Mouse (Mus musculus): ENCODE measurements around the gene Tcl1b4. TPM values are rescaled to one million over a fixed set of nuclear protein-coding genes. Genes with fewer than 3 reads are reported as not detected.

The Tcl1b4 gene
- polyA plus RNA-seq, 1 experiment from 2014 or later, result not detected

DNA sequence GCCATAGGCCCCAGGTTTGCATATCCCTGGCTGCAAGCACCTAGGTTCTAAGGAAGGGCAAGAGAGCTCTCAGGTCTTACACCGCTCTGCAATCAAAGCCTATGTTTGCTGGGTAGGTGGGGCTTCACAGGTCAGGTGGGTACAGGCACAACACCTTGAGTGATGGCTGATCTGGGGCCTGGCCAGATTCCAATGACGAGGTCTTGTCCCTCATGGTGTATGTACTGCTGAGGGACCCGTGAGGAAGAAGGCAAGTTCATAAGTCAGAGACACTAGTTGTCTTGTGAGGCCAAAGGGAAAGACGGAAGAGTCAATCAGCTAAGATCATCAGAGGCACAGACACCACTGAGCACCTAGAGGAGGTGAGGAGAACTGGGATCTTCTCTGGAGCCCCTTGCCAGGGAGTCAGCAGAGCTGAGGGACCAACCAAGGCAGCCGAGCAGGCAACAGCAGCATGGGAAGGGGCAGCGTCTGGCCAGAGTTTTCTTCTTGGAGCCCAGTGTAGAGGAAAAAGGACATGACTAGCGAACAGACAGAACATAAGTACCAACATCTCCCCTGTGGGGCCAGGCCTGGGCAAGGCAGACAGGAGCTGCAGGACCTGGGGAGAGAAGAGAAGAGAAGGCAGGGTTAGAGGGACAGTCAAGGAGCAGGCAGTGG is 15.5 kb downstream of the Tcl1b4 start:
- no peak overlapping the region for H3K27ac ChIP-seq
- WGBS (ENCODE audit: missing documents), result 89% methylated on average over 7 of the region's 7 CpGs
- H3K36me3 ChIP-seq (ENCODE audit: inconsistent target), result no peaks in the 10 kb centered on the region
- no peak overlapping the region for H3K4me3 ChIP-seq (ENCODE audit: inconsistent target)
- no peaks in the 10 kb centered on the region for H3K79me2 ChIP-seq (ENCODE audit: inconsistent target)

DNA sequence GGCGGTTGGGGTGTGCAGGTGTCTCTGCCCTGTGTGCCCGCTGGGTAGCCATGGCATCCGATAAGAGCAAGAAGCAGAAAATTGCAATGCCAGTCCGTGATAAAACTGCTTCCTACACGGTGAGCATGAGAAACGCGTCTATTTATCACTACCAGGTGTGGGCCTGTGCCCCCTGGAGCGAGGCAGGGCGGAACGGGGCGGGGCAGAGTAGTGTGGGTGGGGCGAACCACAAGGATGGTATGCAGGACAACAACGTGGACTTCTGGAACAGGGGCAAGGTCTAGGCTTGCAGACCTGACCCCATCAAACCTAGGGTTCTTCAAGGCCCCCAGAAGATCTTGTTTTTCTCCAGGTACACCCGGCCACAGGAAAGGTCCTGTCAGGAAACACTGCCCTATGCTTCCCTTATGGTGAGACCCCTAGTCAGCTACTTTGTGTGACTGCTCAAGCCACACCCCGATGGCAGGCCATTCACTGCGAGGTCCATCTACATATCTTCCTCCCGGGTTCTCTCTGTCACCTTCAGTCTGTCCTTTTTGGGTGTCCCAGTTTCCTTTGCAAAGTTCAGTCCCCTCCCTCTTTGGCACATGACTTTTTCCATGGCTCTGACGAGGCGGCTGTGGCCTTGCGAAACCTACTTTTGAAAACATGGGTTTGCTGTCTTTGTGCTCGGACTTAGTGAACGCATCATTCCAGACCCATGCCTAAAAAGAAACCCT is 21.0 kb downstream of the Tcl1b4 start, which contains the start of gene Tcl1:
Gene Tcl1 (minus strand): TSS at position 193 of the 719 bp plus-strand sequence.
- Histone ChIP-seq H3K27ac (no peak within 1 kb of the TSS), H3K36me3 (ENCODE audit: inconsistent target) (no peaks in the 10 kb centered on the region), H3K4me3 (ENCODE audit: inconsistent target) (no peak within 1 kb of the TSS), H3K79me2 (ENCODE audit: inconsistent target) (no peaks in the 10 kb centered on the region)
- WGBS (ENCODE audit: missing documents), result 91% methylated on average over 22 of the region's 22 CpGs

DNA sequence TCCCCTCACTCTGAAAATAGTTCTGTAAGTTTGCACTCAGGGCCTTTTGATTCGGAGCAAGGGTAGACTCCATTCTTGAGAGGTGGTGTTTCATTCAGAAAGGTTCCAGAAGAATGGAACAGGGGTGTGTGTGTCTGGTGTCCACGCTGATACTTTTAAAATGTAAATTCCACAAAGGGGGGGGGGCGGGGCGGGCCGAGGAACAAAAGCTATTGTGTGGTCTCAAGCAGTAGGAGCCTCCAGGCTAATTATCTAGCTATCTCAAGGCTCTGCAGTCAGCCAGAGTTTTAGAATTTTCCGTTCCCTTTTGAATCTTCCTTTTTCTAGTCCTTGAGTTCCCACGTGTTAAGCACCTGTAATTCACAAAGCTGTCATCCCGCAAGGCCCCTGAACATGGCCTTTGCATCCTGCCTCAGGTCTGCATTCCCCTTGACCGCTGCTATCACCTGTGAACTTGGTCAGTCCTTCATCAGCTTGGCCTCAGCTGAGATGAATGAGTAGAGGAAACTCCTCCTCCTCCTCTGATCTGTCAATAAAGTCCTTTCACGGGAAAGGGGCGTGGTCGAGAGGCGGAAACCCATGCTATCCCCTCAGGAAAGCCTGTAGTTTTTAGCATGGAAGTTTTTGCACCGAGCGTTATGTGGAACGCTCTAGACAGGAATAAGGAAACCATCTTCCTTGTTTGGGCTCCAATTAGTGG is 23.0 kb downstream of the Tcl1b4 start:
- Histone ChIP-seq H3K27ac (no peak overlapping the region), H3K36me3 (ENCODE audit: inconsistent target) (no peaks in the 10 kb centered on the region), H3K4me3 (ENCODE audit: inconsistent target) (no peak overlapping the region), H3K79me2 (ENCODE audit: inconsistent target) (no peaks in the 10 kb centered on the region)
- WGBS (ENCODE audit: missing documents), result 58% methylated on average over 16 of the region's 16 CpGs

DNA sequence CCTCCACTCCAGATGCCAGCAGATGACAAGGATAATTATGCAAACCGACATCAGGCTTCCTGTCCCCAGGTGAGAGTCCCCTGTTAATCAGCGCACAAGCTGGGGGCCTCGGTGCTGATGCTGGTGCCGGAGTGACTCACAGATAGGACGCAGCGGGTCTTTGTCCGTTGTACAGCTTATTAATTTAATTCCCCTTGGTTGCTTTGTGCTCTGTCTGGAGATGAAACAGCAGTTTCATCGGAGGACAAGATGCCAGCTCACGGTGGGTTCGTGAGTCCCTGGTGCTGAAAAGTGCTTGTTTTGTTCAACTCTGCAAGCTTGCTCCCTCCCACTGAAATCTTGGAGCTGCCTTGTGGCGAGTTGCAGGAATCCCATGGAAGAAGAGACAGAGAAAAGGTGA is 32.6 kb downstream of the Tcl1b4 start:
- H3K27ac ChIP-seq, result no peak overlapping the region
- H3K4me3 ChIP-seq (ENCODE audit: inconsistent target), result no peak overlapping the region
- no peaks in the 10 kb centered on the region for H3K79me2 ChIP-seq (ENCODE audit: inconsistent target)
- no peaks in the 10 kb centered on the region for H3K36me3 ChIP-seq (ENCODE audit: inconsistent target)
- 69% methylated on average over 8 of the region's 11 CpGs for WGBS (ENCODE audit: missing documents)

DNA sequence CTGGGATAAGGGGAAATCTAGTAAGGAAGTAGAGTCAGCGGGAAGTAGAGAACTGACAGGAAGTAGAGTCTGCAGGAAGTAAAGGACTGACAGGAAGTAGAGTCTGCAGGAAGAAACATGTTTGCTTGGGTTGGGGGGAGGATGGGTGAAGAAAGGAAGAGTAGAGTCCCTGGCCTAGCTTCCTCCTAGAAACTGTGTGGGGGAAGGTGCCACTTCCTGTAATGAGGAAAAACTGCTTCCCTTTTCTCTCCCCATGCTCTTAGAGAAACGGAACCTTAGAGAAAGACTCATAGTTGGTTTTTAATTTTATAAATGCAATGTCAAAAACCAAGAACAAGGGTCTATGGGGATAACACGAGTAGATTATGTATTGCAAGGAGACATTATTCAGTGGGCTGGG is 33.3 kb downstream of the Tcl1b4 start:
- no peak overlapping the region for H3K4me3 ChIP-seq (ENCODE audit: inconsistent target)
- no peaks in the 10 kb centered on the region for H3K79me2 ChIP-seq (ENCODE audit: inconsistent target)
- WGBS (ENCODE audit: missing documents), result 46% methylated on average over 3 of the region's 3 CpGs

DNA sequence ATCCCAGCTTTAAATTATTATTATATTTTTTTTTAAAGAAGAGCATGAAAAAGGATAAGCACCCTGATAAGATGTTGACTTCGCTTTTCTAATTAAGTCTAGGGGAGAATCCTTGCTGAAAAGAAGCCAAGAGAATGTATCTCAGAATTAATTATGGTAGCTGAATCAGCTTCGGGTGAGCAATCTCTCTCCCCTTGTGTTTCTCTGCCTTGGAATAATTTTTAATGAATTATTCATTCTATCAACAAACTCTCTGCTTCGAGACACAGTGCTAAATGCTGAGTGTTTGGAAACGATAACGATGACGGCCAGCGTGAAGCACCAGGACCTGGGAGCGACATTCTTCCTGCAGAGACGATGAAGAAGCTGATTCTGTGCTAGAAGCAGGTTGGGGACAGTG is 37.3 kb downstream of the Tcl1b4 start:
- Histone ChIP-seq H3K79me2 (ENCODE audit: inconsistent target) (no peaks in the 10 kb centered on the region), H3K27ac (no peak overlapping the region), H3K36me3 (ENCODE audit: inconsistent target) (no peaks in the 10 kb centered on the region), H3K4me3 (ENCODE audit: inconsistent target) (no peak overlapping the region)
- 94% methylated on average over 9 of the region's 9 CpGs for WGBS (ENCODE audit: missing documents)

More for the DNA sequence above, 33.3 kb downstream of the Tcl1b4 start:
- Histone ChIP-seq H3K27ac (no peak overlapping the region), H3K36me3 (ENCODE audit: inconsistent target) (no peaks in the 10 kb centered on the region)

DNA sequence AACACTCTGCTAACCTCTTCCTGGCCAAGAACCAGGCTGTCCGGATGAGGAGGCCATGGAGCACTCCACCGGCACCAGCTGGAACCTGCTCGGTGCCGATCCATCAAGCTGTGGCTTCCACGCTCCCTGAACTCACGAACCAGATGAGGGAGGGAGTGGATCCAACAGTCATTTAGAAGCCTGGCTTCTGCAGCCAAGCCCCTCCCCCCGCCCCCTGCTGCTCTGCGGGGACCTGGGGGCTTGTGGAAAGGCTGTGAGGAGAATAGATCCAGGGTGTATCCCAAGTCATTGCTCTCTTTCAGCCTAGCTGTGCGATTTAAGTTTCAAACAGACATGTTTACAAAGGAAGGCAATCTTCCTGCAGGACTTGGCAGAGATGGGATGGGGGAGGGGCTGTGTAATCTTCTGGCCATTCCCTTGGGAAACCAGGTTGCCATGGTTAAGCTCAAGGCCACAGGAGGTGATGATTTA is 47.0 kb downstream of the Tcl1b4 start:
- no peaks in the 10 kb centered on the region for H3K79me2 ChIP-seq (ENCODE audit: inconsistent target)
- H3K36me3 ChIP-seq (ENCODE audit: inconsistent target), result no peaks in the 10 kb centered on the region
- H3K4me3 ChIP-seq (ENCODE audit: inconsistent target), result no peak overlapping the region
- WGBS (ENCODE audit: missing documents), result 19% methylated on average over 9 of the region's 9 CpGs
- no peak overlapping the region for H3K27ac ChIP-seq

DNA sequence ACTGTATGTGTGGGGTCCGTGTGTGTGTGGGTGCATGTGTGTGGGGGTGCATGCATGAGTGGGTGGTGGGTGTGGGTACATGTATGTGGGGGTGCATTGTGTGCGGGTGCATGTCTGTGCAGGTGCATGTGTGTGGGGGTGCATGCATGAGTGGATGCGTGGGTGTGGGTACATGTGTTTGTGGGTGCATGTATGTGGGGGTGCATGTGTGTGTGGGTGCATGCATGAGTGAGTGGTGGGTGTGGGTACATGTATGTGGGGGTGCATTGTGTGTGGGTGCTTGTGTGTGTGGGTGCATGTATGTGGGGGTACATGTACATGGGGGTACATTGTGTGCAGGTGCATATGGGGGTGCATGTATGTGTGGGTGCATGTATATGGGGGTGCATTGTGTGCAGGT is 52.0 kb downstream of the Tcl1b4 start:
- Histone ChIP-seq H3K36me3 (ENCODE audit: inconsistent target) (no peaks in the 10 kb centered on the region), H3K79me2 (ENCODE audit: inconsistent target) (no peaks in the 10 kb centered on the region), H3K4me3 (ENCODE audit: inconsistent target) (no peak overlapping the region), H3K27ac (no peak overlapping the region)
- 90% methylated on average over 3 of the region's 3 CpGs for WGBS (ENCODE audit: missing documents)

Other genes starting within 250 kb of the Tcl1b4 start
- 6.4 to 13.5 TPM (median 8.7 TPM) in 3 replicates for gene Syne3, start 192.1 kb upstream of the Tcl1b4 start, polyA plus RNA-seq (2018)
- 5.1 to 28.7 TPM (median 17.8 TPM) in 3 replicates for gene Glrx5, start 169.3 kb upstream of the Tcl1b4 start, polyA plus RNA-seq (2018)
- gene Tcl1b2, start 55.9 kb upstream of the Tcl1b4 start, polyA plus RNA-seq (2018), result not detected in 3 replicates
- gene Tcl1b1, start 42.3 kb upstream of the Tcl1b4 start, polyA plus RNA-seq (2018), result not detected in 3 replicates
- gene Tcl1b5, start 25.6 kb upstream of the Tcl1b4 start, polyA plus RNA-seq (2018), result not detected in 3 replicates
- gene Tcl1b3, start 10.9 kb upstream of the Tcl1b4 start, polyA plus RNA-seq (2018), result not detected in 3 replicates
- gene Tcl1, start 20.8 kb downstream of the Tcl1b4 start, polyA plus RNA-seq (2018), result not detected in 3 replicates
- gene Tunar, start 131.9 kb downstream of the Tcl1b4 start, polyA plus RNA-seq (2018), result not detected in 3 replicates

All from macrophage (primary cell).